Comparison of ENCODE assay signal across 8 mouse cellular contexts in the genomic region with DNA sequence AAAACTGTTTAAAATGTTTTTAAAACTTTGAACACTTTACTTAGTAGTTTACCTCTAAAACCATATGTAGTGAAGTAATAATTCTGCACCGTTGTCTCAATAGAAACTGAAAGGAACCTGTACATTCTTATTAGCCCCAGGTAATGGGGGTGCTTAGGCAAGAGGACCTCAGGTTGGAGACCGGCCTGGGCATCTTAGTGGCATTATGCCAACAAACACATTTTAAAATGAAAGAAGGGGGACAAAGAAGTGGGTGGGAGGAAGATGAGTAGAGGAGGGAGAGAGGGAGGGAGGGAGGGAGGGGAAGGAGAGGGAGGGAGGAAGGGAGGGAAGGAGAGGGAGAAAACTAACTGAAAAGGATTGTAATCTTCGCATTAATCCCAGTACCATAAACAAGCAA. TPM values are rescaled to one million over a fixed set of nuclear protein-coding genes. Genes with fewer than 3 reads are reported as not detected.
DNase-seq lines count a peak whose midpoint lies in the region; TF ChIP-seq lines count a peak whose summit lies in the region.

No protein-coding gene starts in this region.

- 0% methylated on average over 3 of the region's 3 CpGs for WGBS in kidney, adult 2 months
- 0% methylated on average over 3 of the region's 3 CpGs for WGBS in bone marrow, adult 2 months
- WGBS in hindbrain, embryonic 10.5 days: 2% methylated on average over 3 of the region's 3 CpGs

- TF ChIP-seq POLR2A in kidney, adult 2 months (IDR thresholded peaks at IDR 0.05; ENCODE audit: low read depth, low read length): no peak
- no peak for TF ChIP-seq POLR2A in bone marrow, adult 2 months (IDR thresholded peaks at IDR 0.05; ENCODE audit: borderline replicate concordance, control insufficient read depth, low read depth, low read length)

- no peaks in the 10 kb centered on the region for H3K27me3 ChIP-seq in kidney, adult 2 months (replicated peaks; ENCODE audit: control insufficient read depth, insufficient read depth, low read length)
- no peaks in the 10 kb centered on the region for H3K27me3 ChIP-seq in hindbrain, embryonic 10.5 days (ENCODE audit: insufficient read depth, poor library complexity, severe bottlenecking)

- H3K4me1 ChIP-seq in kidney, adult 2 months (ENCODE audit: control insufficient read depth, insufficient read depth, low read length): no peaks in the 10 kb centered on the region; the same call in 1 of the 2 replicates
- H3K4me1 ChIP-seq in bone marrow, adult 2 months (ENCODE audit: control insufficient read depth, insufficient read depth, low read length): no peaks in the 10 kb centered on the region
- peaks cover 18% of the 10 kb centered on the region for H3K4me1 ChIP-seq in hindbrain, embryonic 10.5 days (replicated peaks)

- H3K4me3 ChIP-seq in kidney, adult 2 months (ENCODE audit: insufficient read depth, low read depth, low read length): peak overlapping the region; percentile 89
- H3K4me3 ChIP-seq in bone marrow, adult 2 months (replicated peaks; ENCODE audit: control insufficient read depth, low read depth, low read length): peak overlapping the region; percentile 91
- H3K4me3 ChIP-seq in hindbrain, embryonic 10.5 days: peak overlapping the region; percentile 66

- no peaks in the 10 kb centered on the region for H3K9me3 ChIP-seq in hindbrain, embryonic 10.5 days

- no peaks in the 10 kb centered on the region for H3K36me3 ChIP-seq in kidney, adult 2 months (ENCODE audit: control insufficient read depth, insufficient read depth, low read length)
- H3K36me3 ChIP-seq in hindbrain, embryonic 10.5 days: peaks cover 25% of the 10 kb centered on the region

- no peak for TF ChIP-seq CTCF in kidney, adult 2 months (conservative IDR thresholded peaks at IDR 0.05; ENCODE audit: insufficient read depth, insufficient read length, low read depth, low read length)
- TF ChIP-seq CTCF in bone marrow, adult 2 months (IDR thresholded peaks at IDR 0.05; ENCODE audit: control insufficient read depth, insufficient read depth, low read length): no peak

- peak overlapping the region; percentile 48; the same call in 1 of the 2 replicates for H3K27ac ChIP-seq in kidney, adult 2 months (ENCODE audit: insufficient read depth, low read depth, low read length)
- no peak overlapping the region for H3K27ac ChIP-seq in bone marrow, adult 2 months (ENCODE audit: control insufficient read depth, insufficient read depth, low read depth, low read length, poor library complexity)
- peak overlapping the region; percentile 94 for H3K27ac ChIP-seq in hindbrain, embryonic 10.5 days

- DNase-seq in kidney, adult 2 months: no peak
- DNase-seq in kidney, adult 9 months: no peak
- no peak for DNase-seq in hindbrain, embryonic 10.5 days (ENCODE audit: low spot score)
- peak; percentile 53 for DNase-seq in mesoderm, embryonic 11.5 days (ENCODE audit: low read depth, low spot score)
- no peak for DNase-seq in MN1 (ENCODE audit: low spot score)
- DNase-seq in layer of hippocampus, adult 18-20 months (ENCODE audit: low spot score in 2 of 2): no peak
- no peak for DNase-seq in cerebellum, adult 11 months

RNA-seq across cellular contexts. Expression of a gene that starts 0.4 kb away (rescaled TPM):
- 14.1 and 15.6 TPM in 2 replicates for polyA plus RNA-seq in kidney, adult 2 months (2012; rRNA removed)
- polyA plus RNA-seq in bone marrow, adult 2 months (2011; ENCODE audit: insufficient read depth, insufficient read length, low replicate concordance, missing spikeins): 4.0 and 7.6 TPM in 2 replicates
- polyA plus RNA-seq in hindbrain, embryonic 10.5 days (2016; fragmentation: Nextera tagmentation; extraction: Ambion mirVana): 15.1 and 22.4 TPM in 2 replicates
- 10 to 100 TPM; 13.3 to 13.5 TPM for total RNA-seq in layer of hippocampus, adult 18-20 months (2021)

RNA-seq across cellular contexts. Expression of a gene that starts 37.0 kb away (rescaled TPM):
- 22.0 and 28.5 TPM in 2 replicates for polyA plus RNA-seq in kidney, adult 2 months (2012; rRNA removed)
- polyA plus RNA-seq in bone marrow, adult 2 months (2011; ENCODE audit: insufficient read depth, insufficient read length, low replicate concordance, missing spikeins): not detected in 2 replicates
- 1.2 and 1.3 TPM in 2 replicates for polyA plus RNA-seq in hindbrain, embryonic 10.5 days (2016; fragmentation: Nextera tagmentation; extraction: Ambion mirVana)
- 1 to 10 TPM; 1.2 to 1.4 TPM for total RNA-seq in layer of hippocampus, adult 18-20 months (2021)

RNA-seq across cellular contexts. Expression of a gene that starts 37.4 kb away (rescaled TPM):
- polyA plus RNA-seq in kidney, adult 2 months (2012; rRNA removed): 1.3 and 1.4 TPM in 2 replicates
- polyA plus RNA-seq in bone marrow, adult 2 months (2011; ENCODE audit: insufficient read depth, insufficient read length, low replicate concordance, missing spikeins): not detected in 2 replicates
- 0.14 TPM in 1 of 2 replicates, not detected in the other for polyA plus RNA-seq in hindbrain, embryonic 10.5 days (2016; fragmentation: Nextera tagmentation; extraction: Ambion mirVana)
- under 1 TPM; 0.38 to 0.82 TPM for total RNA-seq in layer of hippocampus, adult 18-20 months (2021)

RNA-seq across cellular contexts. Expression of a gene that starts 38.3 kb away (rescaled TPM):
- polyA plus RNA-seq in kidney, adult 2 months (2012; rRNA removed): 0.29 and 0.39 TPM in 2 replicates
- 0.38 and 0.45 TPM in 2 replicates for polyA plus RNA-seq in bone marrow, adult 2 months (2011; ENCODE audit: insufficient read depth, insufficient read length, low replicate concordance, missing spikeins)
- 0.03 TPM in 1 of 2 replicates, not detected in the other for polyA plus RNA-seq in hindbrain, embryonic 10.5 days (2016; fragmentation: Nextera tagmentation; extraction: Ambion mirVana)
- total RNA-seq in layer of hippocampus, adult 18-20 months (2021): under 1 TPM; 0.08 to 0.52 TPM

Comparison
In these comparisons a context has a peak if more than half of its experiments do, and no peak if none do; other contexts are left out.
1. RNA of a gene that starts 37.0 kb away (polyA plus RNA-seq): 22.0 to 28.5 TPM in kidney, adult 2 months; 1.2 to 1.3 TPM in hindbrain, embryonic 10.5 days and not detected in bone marrow, adult 2 months; every median in the first group is over 10 times any median in the second.
2. Peak in every context shown above with its lines, with median percentiles within 50 percentile points of each other: H3K4me3 ChIP-seq.